Mouse (Mus musculus): ENCODE data around the gene Aifm1.

Aifm1 gene

GRCm38 (mm10) chrX:48425280-48425679, 88.1 kb downstream of the Aifm1 start:
- DNase-seq (ENCODE audit: low read depth in 2 of 2, low spot score in 2 of 2): no peak
